Mouse (Mus musculus): ENCODE data around the gene Ppp1r9a. TPM values are rescaled to one million over a fixed set of nuclear protein-coding genes. Genes with fewer than 3 reads are reported as not detected.

Ppp1r9a gene
- polyA plus RNA-seq, 1 experiment from 2014 or later = 12.1 TPM

DNA sequence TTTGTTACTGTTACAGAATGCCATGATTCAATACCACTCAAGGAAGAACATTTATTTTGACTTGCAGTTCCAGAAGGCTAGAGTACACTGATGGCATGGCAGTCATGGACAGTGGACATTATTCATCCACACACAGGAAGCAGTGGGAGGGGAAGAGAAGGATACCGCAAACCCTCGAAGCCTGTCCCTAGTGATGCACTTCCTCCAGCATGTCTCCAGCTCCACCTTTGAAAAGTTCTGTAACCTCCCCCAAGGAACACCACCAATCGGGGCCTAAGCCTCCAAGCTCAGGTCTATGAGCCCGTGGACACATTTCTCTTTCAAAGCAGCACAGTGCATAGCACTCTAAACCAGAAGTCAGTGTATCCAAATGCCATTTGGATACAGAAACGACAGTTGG, 120.0 kb downstream of the Ppp1r9a start:
- no peak for TF ChIP-seq CTCF (IDR thresholded peaks at IDR 0.05)
- DNase-seq (ENCODE audit: low read depth, low spot score) (no peak), ATAC-seq (no peak)
- H3K27me3 ChIP-seq = no peaks in the 10 kb centered on the region
- ChIA-PET CTCF (no interaction called here), POLR2A (no interaction called here)
- in situ Hi-C loops (cut with MboI; ENCODE audit: low pct_unique_long_range_greater_than_20kb) = no loop called here

- no peaks in the 10 kb centered on the region for H3K27me3 ChIP-seq
- in situ Hi-C loops (cut with MboI; ENCODE audit: low pct_unique_long_range_greater_than_20kb) = no loop called here
- CTCF ChIA-PET = no interaction called here
- DNase-seq (ENCODE audit: low read depth, low spot score) (no peak), ATAC-seq (no peak)
- POLR2A ChIA-PET = no interaction called here
- TF ChIP-seq CTCF (IDR thresholded peaks at IDR 0.05) = no peak
Measured at GRCm38 (mm10) chr6:5024893-5025292, 122.2 kb downstream of the Ppp1r9a start.

DNA sequence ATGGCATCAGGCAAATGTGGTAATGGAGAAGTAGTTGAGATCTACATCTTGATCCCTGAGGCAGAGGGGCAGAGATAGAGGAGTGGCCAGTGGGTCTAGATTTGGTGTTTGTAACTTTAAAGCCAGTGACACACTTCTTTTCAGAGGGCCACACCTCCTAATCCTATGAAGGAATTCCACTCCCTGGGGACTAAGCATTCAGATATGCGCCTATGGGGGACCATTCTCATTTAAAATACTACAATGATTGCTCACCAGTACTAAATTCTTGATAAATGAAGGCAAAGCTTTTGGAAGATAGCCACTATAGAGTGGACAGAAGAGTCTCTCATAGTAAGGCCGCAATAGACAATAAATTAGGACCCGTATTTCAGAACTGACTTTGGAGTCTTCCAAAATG, 124.1 kb downstream of the Ppp1r9a start:
- DNase-seq (ENCODE audit: low read depth, low spot score) (no peak), ATAC-seq (peak; percentile 78)
- no peak for TF ChIP-seq CTCF (IDR thresholded peaks at IDR 0.05)
- CTCF ChIA-PET = interaction anchor here (1.7 kb wide), 1 partner anchor 9 kb away, joined by 4 read pairs; no protein-coding TSS in a partner anchor
- in situ Hi-C loops (cut with MboI; ENCODE audit: low pct_unique_long_range_greater_than_20kb) = no loop called here
- H3K27me3 ChIP-seq = no peaks in the 10 kb centered on the region
- POLR2A ChIA-PET = no interaction called here

- ChIA-PET CTCF (interaction anchor here (1.7 kb wide), 1 partner anchor 9 kb away, joined by 4 read pairs; no protein-coding TSS in a partner anchor), POLR2A (no interaction called here)
- TF ChIP-seq CTCF (IDR thresholded peaks at IDR 0.05) = no peak
- H3K27me3 ChIP-seq = no peaks in the 10 kb centered on the region
- in situ Hi-C loops (cut with MboI; ENCODE audit: low pct_unique_long_range_greater_than_20kb) = no loop called here
- ATAC-seq (no peak), DNase-seq (ENCODE audit: low read depth, low spot score) (no peak)
Measured at GRCm38 (mm10) chr6:5027213-5027612, 124.5 kb downstream of the Ppp1r9a start.

DNA sequence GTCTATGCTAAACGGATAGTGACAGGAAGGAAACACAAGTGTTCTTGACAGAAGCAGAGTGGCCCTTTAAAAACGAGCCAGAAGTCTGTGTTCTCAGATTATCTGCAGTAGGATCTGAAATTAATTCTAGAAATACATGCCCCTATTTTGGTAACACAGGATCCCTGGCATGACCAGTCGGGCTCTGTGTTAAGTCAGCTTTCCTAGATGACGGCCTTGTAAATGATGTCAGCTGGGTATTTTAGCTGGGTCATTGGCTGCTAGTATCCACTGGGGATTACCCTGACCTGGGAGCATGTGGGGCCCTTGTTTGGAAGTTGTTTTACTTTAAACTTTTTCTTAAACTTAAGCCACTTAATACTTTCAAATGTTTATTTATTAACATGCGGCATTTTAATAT, 125.1 kb downstream of the Ppp1r9a start:
- ChIA-PET CTCF (interaction anchor here (1.7 kb wide), 1 partner anchor 10 kb away, joined by 4 read pairs; no protein-coding TSS in a partner anchor), POLR2A (no interaction called here)
- H3K27me3 ChIP-seq = no peaks in the 10 kb centered on the region
- in situ Hi-C loops (cut with MboI; ENCODE audit: low pct_unique_long_range_greater_than_20kb) = no loop called here
- ATAC-seq (no peak), DNase-seq (ENCODE audit: low read depth, low spot score) (no peak)
- TF ChIP-seq CTCF (IDR thresholded peaks at IDR 0.05) = no peak

DNA sequence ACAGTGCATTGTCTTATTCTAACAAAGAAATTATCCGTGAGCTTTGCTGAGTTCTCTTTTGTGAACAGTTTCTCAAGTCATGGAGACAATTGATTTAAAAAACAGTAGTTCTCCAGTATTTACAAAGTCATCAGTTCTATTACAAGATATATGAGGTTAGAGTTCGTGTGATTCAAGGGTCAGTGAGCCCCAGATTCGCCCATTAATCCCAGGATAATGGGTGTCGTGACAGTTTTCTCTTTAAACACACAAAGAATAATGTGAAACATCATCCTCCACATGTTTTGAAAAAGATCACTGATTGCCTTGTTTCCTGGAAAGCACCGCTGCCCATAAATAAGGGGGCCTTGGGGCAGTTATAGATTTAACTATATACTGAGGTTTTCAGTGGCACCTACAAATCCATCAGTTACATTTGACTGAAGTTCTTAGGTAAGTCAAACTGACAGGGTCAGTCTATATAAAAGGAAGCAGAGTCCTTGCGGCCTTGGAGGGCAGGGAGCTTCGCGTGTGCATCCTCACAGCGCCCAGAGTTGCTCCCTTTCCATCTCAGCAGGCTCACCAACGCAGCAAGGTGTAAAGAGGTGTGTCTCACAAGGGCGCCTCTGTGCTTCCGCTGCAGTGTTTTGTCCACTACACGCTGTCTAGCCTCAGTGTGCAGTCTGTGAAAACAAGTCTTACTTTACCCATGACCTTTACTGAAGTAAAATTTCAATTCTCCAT, 126.6 kb downstream of the Ppp1r9a start:
- no peak for DNase-seq (ENCODE audit: low read depth, low spot score)
- CTCF ChIA-PET = no interaction called here
- TF ChIP-seq CTCF (IDR thresholded peaks at IDR 0.05) = no peak
- no peak for ATAC-seq
- POLR2A ChIA-PET = no interaction called here
- H3K27me3 ChIP-seq = no peaks in the 10 kb centered on the region
- in situ Hi-C loops (cut with MboI; ENCODE audit: low pct_unique_long_range_greater_than_20kb) = no loop called here

- no peak for ATAC-seq
- in situ Hi-C loops (cut with MboI; ENCODE audit: low pct_unique_long_range_greater_than_20kb) = no loop called here
- H3K27me3 ChIP-seq = no peaks in the 10 kb centered on the region
- DNase-seq (ENCODE audit: low read depth, low spot score) = no peak
- ChIA-PET POLR2A (no interaction called here), CTCF (no interaction called here)
- no peak for TF ChIP-seq CTCF (IDR thresholded peaks at IDR 0.05)
Measured at GRCm38 (mm10) chr6:5029956-5030355, 127.2 kb downstream of the Ppp1r9a start.

GRCm38 (mm10) chr6:5032986-5033633, 130.4 kb downstream of the Ppp1r9a start:
- POLR2A ChIA-PET = no interaction called here

DNA sequence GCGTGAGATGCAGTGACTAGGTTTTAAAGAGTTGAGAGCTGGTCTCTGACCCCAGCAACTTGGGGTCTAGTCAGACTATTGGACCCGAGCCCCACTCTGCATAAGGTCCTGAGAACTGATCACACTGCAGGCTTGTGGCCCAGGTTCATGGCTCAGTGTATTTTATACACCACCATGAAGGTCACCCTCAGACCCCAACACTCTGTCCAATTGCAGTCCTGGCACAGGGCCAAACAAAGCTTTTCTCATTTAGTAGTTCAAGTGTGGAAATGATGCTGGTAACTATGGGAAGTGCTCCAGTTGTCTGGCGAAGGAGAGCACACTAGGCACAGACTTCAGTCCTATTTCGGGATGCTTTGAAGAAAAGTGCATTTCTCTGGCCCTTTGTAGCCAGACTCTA, 134.5 kb downstream of the Ppp1r9a start:
- no peak for TF ChIP-seq CTCF (IDR thresholded peaks at IDR 0.05)
- ATAC-seq = no peak
- no peaks in the 10 kb centered on the region for H3K27me3 ChIP-seq
- CTCF ChIA-PET = no interaction called here
- in situ Hi-C loops (cut with MboI; ENCODE audit: low pct_unique_long_range_greater_than_20kb) = no loop called here
- POLR2A ChIA-PET = no interaction called here
- no peak for DNase-seq (ENCODE audit: low read depth, low spot score)

More at GRCm38 (mm10) chr6:5032986-5033633, 130.4 kb downstream of the Ppp1r9a start:
- H3K27me3 ChIP-seq = no peaks in the 10 kb centered on the region
- no peak for TF ChIP-seq CTCF (IDR thresholded peaks at IDR 0.05)
- no peak for ATAC-seq
- no peak for DNase-seq (ENCODE audit: low read depth, low spot score)
- in situ Hi-C loops (cut with MboI; ENCODE audit: low pct_unique_long_range_greater_than_20kb) = no loop called here
- CTCF ChIA-PET = no interaction called here

DNA sequence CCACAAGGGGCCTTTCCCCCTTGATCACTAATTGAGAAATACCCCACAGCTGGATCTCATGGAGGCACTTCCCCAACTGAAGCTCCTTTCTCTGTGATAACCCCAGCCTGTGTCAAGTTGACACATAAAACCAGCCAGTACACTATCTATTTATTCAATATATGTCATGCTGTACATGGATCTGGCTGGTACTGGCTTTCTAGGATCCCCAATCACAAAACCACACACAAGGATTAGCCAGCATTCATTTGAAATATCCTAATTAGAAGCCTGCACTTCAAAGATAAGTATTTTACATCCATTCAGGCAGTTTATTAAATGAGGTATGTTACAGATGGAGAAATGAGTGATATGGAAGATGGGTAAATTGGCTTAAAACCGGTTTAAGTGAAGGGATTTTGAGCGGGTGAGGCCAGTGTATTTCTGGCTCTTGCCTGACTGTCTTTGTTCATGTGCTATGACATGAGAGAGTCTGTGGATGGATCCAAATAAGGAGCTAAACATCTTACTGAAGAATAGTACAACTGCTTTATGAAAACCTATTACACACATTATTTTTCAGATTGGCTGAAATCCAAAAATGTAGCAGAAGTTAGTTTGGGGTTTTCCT, 135.5 kb downstream of the Ppp1r9a start:
- POLR2A ChIA-PET = no interaction called here
- no peak for TF ChIP-seq CTCF (IDR thresholded peaks at IDR 0.05)
- in situ Hi-C loops (cut with MboI; ENCODE audit: low pct_unique_long_range_greater_than_20kb) = no loop called here
- H3K27me3 ChIP-seq = no peaks in the 10 kb centered on the region
- ATAC-seq = no peak
- CTCF ChIA-PET = no interaction called here
- no peak for DNase-seq (ENCODE audit: low read depth, low spot score)

DNA sequence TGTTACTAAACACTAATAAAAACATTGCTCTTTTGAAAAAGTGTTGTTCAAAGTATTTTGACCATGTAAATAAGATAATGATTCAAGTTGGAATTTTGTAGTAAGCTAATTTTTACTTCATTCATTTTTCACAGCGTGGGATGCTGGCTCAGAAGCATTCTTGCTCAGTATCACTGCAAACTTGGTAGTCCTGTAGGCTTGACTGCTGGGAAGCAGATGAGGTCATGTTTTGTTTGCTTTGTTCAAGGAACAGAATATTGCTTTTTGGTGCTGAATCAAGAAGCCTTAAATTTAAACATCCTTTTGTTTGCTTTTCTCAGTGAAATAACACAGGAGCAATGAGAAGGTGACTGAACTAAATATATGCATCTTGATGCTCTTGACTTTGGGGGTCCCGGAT, 136.6 kb downstream of the Ppp1r9a start:
- no peak for TF ChIP-seq CTCF (IDR thresholded peaks at IDR 0.05)
- in situ Hi-C loops (cut with MboI; ENCODE audit: low pct_unique_long_range_greater_than_20kb) = no loop called here
- no peaks in the 10 kb centered on the region for H3K27me3 ChIP-seq
- ATAC-seq (no peak), DNase-seq (ENCODE audit: low read depth, low spot score) (no peak)
- CTCF ChIA-PET = no interaction called here
- POLR2A ChIA-PET = no interaction called here

Measured in Patski (cell line).